ENCODE assay signal across 8 mouse cellular contexts in genomic region chr4:155769880-155770512, GRCm38 (mm10). TPM values are rescaled to one million over a fixed set of nuclear protein-coding genes. Genes with fewer than 3 reads are reported as not detected.
DNase-seq lines count a peak whose midpoint lies in the region; ATAC-seq and TF ChIP-seq lines count a peak whose summit lies in the region.

No protein-coding gene starts in this region.

- no peaks in the 10 kb centered on the region for H3K9me3 ChIP-seq in embryonic facial prominence, embryonic 15.5 days (replicated peaks)
- no peaks in the 10 kb centered on the region for H3K9me3 ChIP-seq in heart, embryonic 11.5 days (replicated peaks; ENCODE audit: control insufficient read depth, low read length)
- no peaks in the 10 kb centered on the region for H3K9me3 ChIP-seq in kidney, embryonic 15.5 days (replicated peaks)

- H3K36me3 ChIP-seq in embryonic facial prominence, embryonic 15.5 days = no peaks in the 10 kb centered on the region
- no peaks in the 10 kb centered on the region for H3K36me3 ChIP-seq in heart, embryonic 11.5 days (ENCODE audit: control insufficient read depth, insufficient read depth, low read length)
- H3K36me3 ChIP-seq in kidney, embryonic 15.5 days = no peaks in the 10 kb centered on the region

- DNase-seq in 416B (ENCODE audit: low read depth) (peak; percentile 88), liver (peak; percentile 91)
- peak; percentile 63 to 81 for DNase-seq in monocyte, adult 2 months (ENCODE audit: low read depth in 1 of 2, low spot score in 2 of 2)
- peak; percentile 79 to 90 for DNase-seq in spleen, postnatal 14 days (ENCODE audit: low spot score in 2 of 2)

- peak; percentile 96 for TF ChIP-seq CTCF in bone marrow, adult 2 months (IDR thresholded peaks at IDR 0.05; ENCODE audit: control insufficient read depth, insufficient read depth, low read length)

- H3K27me3 ChIP-seq in embryonic facial prominence, embryonic 15.5 days = peaks cover 4% of the 10 kb centered on the region; the same call in 1 of the 2 replicates
- peaks cover 44% of the 10 kb centered on the region for H3K27me3 ChIP-seq in heart, embryonic 11.5 days (ENCODE audit: control insufficient read depth, insufficient read depth, low read length)
- peaks cover 29% of the 10 kb centered on the region for H3K27me3 ChIP-seq in kidney, embryonic 15.5 days

- H3K9ac ChIP-seq in embryonic facial prominence, embryonic 15.5 days = peak overlapping the region; percentile 70
- peak overlapping the region; percentile 89 for H3K9ac ChIP-seq in heart, embryonic 11.5 days (ENCODE audit: low read depth, low read length)
- peak overlapping the region; percentile 79 for H3K9ac ChIP-seq in kidney, embryonic 15.5 days

- under 1% methylated on average over 39 of the region's 39 CpGs for WGBS in bone marrow, adult 2 months
- 1% methylated on average over 39 of the region's 39 CpGs for WGBS in embryonic facial prominence, embryonic 15.5 days
- under 1% methylated on average over 39 of the region's 39 CpGs for WGBS in heart, embryonic 11.5 days (ENCODE audit: insufficient replicate concordance)
- WGBS in kidney, embryonic 15.5 days = under 1% methylated on average over 39 of the region's 39 CpGs

- peaks cover 6% of the 10 kb centered on the region for H3K4me1 ChIP-seq in bone marrow, adult 2 months (ENCODE audit: control insufficient read depth, insufficient read depth, low read length)
- peaks cover 37% of the 10 kb centered on the region for H3K4me1 ChIP-seq in embryonic facial prominence, embryonic 15.5 days
- peaks cover 20% of the 10 kb centered on the region for H3K4me1 ChIP-seq in heart, embryonic 11.5 days (ENCODE audit: control insufficient read depth, insufficient read depth, low read length)
- peaks cover 45% of the 10 kb centered on the region for H3K4me1 ChIP-seq in kidney, embryonic 15.5 days

- H3K4me3 ChIP-seq in bone marrow, adult 2 months (replicated peaks; ENCODE audit: control insufficient read depth, low read depth, low read length) = peak overlapping the region; percentile 78
- peak overlapping the region; percentile 53 for H3K4me3 ChIP-seq in embryonic facial prominence, embryonic 15.5 days (replicated peaks)
- peak overlapping the region; percentile 61 for H3K4me3 ChIP-seq in heart, embryonic 11.5 days (ENCODE audit: low read depth, low read length)
- H3K4me3 ChIP-seq in kidney, embryonic 15.5 days (replicated peaks) = peak overlapping the region; percentile 60

- peak overlapping the region; percentile 82 for H3K4me2 ChIP-seq in embryonic facial prominence, embryonic 15.5 days (replicated peaks)
- H3K4me2 ChIP-seq in heart, embryonic 11.5 days = peak overlapping the region; percentile 88
- H3K4me2 ChIP-seq in kidney, embryonic 15.5 days = peak overlapping the region; percentile 92

- TF ChIP-seq POLR2A in bone marrow, adult 2 months (IDR thresholded peaks at IDR 0.05; ENCODE audit: borderline replicate concordance, control insufficient read depth, low read depth, low read length) = peak; percentile 30; the same call in 1 of the 2 replicates

- ATAC-seq in embryonic facial prominence, embryonic 15.5 days (ENCODE audit: insufficient number of reproducible peaks, low FRiP score, low TSS enrichment, low read depth) = peak; percentile 85
- peak; percentile 90 for ATAC-seq in heart, embryonic 11.5 days (replicated peaks; ENCODE audit: insufficient number of reproducible peaks, low FRiP score, low TSS enrichment)
- peak; percentile 92 for ATAC-seq in kidney, embryonic 15.5 days (replicated peaks; ENCODE audit: low FRiP score)

- H3K27ac ChIP-seq in bone marrow, adult 2 months (ENCODE audit: control insufficient read depth, insufficient read depth, low read depth, low read length, poor library complexity) = peak overlapping the region; percentile 30
- H3K27ac ChIP-seq in embryonic facial prominence, embryonic 15.5 days (replicated peaks) = peak overlapping the region; percentile 68
- H3K27ac ChIP-seq in heart, embryonic 11.5 days (ENCODE audit: low read depth, low read length) = peak overlapping the region; percentile 64; the same call in 1 of the 2 replicates
- peak overlapping the region; percentile 85 for H3K27ac ChIP-seq in kidney, embryonic 15.5 days

RNA-seq across cellular contexts. Expression of gene Vwa1, which starts 4.5 kb away (rescaled TPM):
- 0.97 TPM in 1 of 2 replicates, not detected in the other for polyA plus RNA-seq in bone marrow, adult 2 months (2011; ENCODE audit: insufficient read depth, insufficient read length, low replicate concordance, missing spikeins)
- polyA plus RNA-seq in embryonic facial prominence, embryonic 15.5 days (2015; fragmentation: Nextera tagmentation; extraction: Ambion mirVana) = 14.2 and 17.4 TPM in 2 replicates
- 0.89 and 1.1 TPM in 2 replicates for polyA plus RNA-seq in heart, embryonic 11.5 days (2014; fragmentation: Nextera tagmentation; extraction: Ambion mirVana)
- polyA plus RNA-seq in kidney, embryonic 15.5 days (2015; fragmentation: Nextera tagmentation; extraction: Ambion mirVana) = 5.6 and 7.7 TPM in 2 replicates

RNA-seq across cellular contexts. Expression of gene Atad3a, which starts 9.1 kb away (rescaled TPM):
- polyA plus RNA-seq in bone marrow, adult 2 months (2011; ENCODE audit: insufficient read depth, insufficient read length, low replicate concordance, missing spikeins) = 31.8 and 32.9 TPM in 2 replicates
- 84.9 and 89.9 TPM in 2 replicates for polyA plus RNA-seq in embryonic facial prominence, embryonic 15.5 days (2015; fragmentation: Nextera tagmentation; extraction: Ambion mirVana)
- 84.2 and 88.2 TPM in 2 replicates for polyA plus RNA-seq in heart, embryonic 11.5 days (2014; fragmentation: Nextera tagmentation; extraction: Ambion mirVana)
- 115 and 124 TPM in 2 replicates for polyA plus RNA-seq in kidney, embryonic 15.5 days (2015; fragmentation: Nextera tagmentation; extraction: Ambion mirVana)

RNA-seq across cellular contexts. Expression of gene Tmem88b, which starts 15.7 kb away (rescaled TPM):
- polyA plus RNA-seq in bone marrow, adult 2 months (2011; ENCODE audit: insufficient read depth, insufficient read length, low replicate concordance, missing spikeins) = 0.93 and 1.1 TPM in 2 replicates
- 0.76 and 1.2 TPM in 2 replicates for polyA plus RNA-seq in embryonic facial prominence, embryonic 15.5 days (2015; fragmentation: Nextera tagmentation; extraction: Ambion mirVana)
- 3.0 and 3.2 TPM in 2 replicates for polyA plus RNA-seq in heart, embryonic 11.5 days (2014; fragmentation: Nextera tagmentation; extraction: Ambion mirVana)
- 0.42 and 0.47 TPM in 2 replicates for polyA plus RNA-seq in kidney, embryonic 15.5 days (2015; fragmentation: Nextera tagmentation; extraction: Ambion mirVana)

RNA-seq across cellular contexts. Expression of gene Ankrd65, which starts 20.2 kb away (rescaled TPM):
- 1.1 TPM in 1 of 2 replicates, not detected in the other for polyA plus RNA-seq in bone marrow, adult 2 months (2011; ENCODE audit: insufficient read depth, insufficient read length, low replicate concordance, missing spikeins)
- polyA plus RNA-seq in embryonic facial prominence, embryonic 15.5 days (2015; fragmentation: Nextera tagmentation; extraction: Ambion mirVana) = 0.29 and 0.71 TPM in 2 replicates
- not detected in 2 replicates for polyA plus RNA-seq in heart, embryonic 11.5 days (2014; fragmentation: Nextera tagmentation; extraction: Ambion mirVana)
- 0.19 and 0.34 TPM in 2 replicates for polyA plus RNA-seq in kidney, embryonic 15.5 days (2015; fragmentation: Nextera tagmentation; extraction: Ambion mirVana)

RNA-seq across cellular contexts. Expression of gene Mrpl20, which starts 32.7 kb away (rescaled TPM):
- polyA plus RNA-seq in bone marrow, adult 2 months (2011; ENCODE audit: insufficient read depth, insufficient read length, low replicate concordance, missing spikeins) = 146 and 244 TPM in 2 replicates
- 175 and 191 TPM in 2 replicates for polyA plus RNA-seq in embryonic facial prominence, embryonic 15.5 days (2015; fragmentation: Nextera tagmentation; extraction: Ambion mirVana)
- 152 and 166 TPM in 2 replicates for polyA plus RNA-seq in heart, embryonic 11.5 days (2014; fragmentation: Nextera tagmentation; extraction: Ambion mirVana)
- polyA plus RNA-seq in kidney, embryonic 15.5 days (2015; fragmentation: Nextera tagmentation; extraction: Ambion mirVana) = 217 and 226 TPM in 2 replicates

Comparison
In these comparisons a context has a peak if more than half of its experiments do, and no peak if none do; other contexts are left out.
1. Peak in every context shown above with its lines: DNase-seq, ATAC-seq, H3K4me3 ChIP-seq and H3K27ac ChIP-seq.
2. H3K27ac ChIP-seq: peak in every context shown above with its lines; median percentile 85 in kidney, embryonic 15.5 days; 68 in embryonic facial prominence, embryonic 15.5 days; 64 in heart, embryonic 11.5 days; 30 in bone marrow, adult 2 months.